Mouse (Mus musculus) limb, embryonic 14.5 days (tissue): ENCODE measurements around the gene Slc19a3. TPM values are rescaled to one million over a fixed set of nuclear protein-coding genes. Genes with fewer than 3 reads are reported as not detected.

ENCODE experiments used
- ATAC-seq: fragments of 200-750 bp; cut with Nextera tagmentation; 2 replicates; pipeline ENCODE4 v1.8.0; 2017; ENCODE audit warnings: low read depth, moderate number of reproducible peaks, moderate TSS enrichment; ENCODE audit not compliant: low FRiP score
- DNase-seq: peaks from one replicate; pipeline ENCODE4 v3.0.0-alpha.2; 2015; ENCODE audit warnings: low spot score
- H3K27ac ChIP-seq: fragments of 300-500 bp; sonication (generic); replicated peaks from 2 replicates; pipeline ENCODE4 v1.5.1; 2014; ENCODE audit warnings: low read depth, mild to moderate bottlenecking, low read length, moderate library complexity, mixed read lengths
- H3K27me3 ChIP-seq: fragments of 300-500 bp; sonication (generic); 2 replicates; pipeline ENCODE4 v1.6.1; 2014; ENCODE audit warnings: low read length, mixed read lengths; ENCODE audit not compliant: control insufficient read depth, insufficient read depth
- H3K36me3 ChIP-seq: fragments of 300-500 bp; sonication (generic); 2 replicates; pipeline ENCODE4 v1.6.1; 2014; ENCODE audit warnings: mild to moderate bottlenecking, low read length, moderate library complexity, mixed read lengths; ENCODE audit not compliant: control insufficient read depth, insufficient read depth
- H3K4me1 ChIP-seq: fragments of 300-500 bp; sonication (generic); 2 replicates; pipeline ENCODE4 v1.6.1; 2014; ENCODE audit warnings: antibody characterized with exemption, low read length, mixed read lengths; ENCODE audit not compliant: control insufficient read depth, insufficient read depth
- H3K4me2 ChIP-seq: fragments of 300-500 bp; sonication (generic); replicated peaks from 2 replicates; pipeline ENCODE4 v1.6.1; 2014; ENCODE audit warnings: low read depth, mild to moderate bottlenecking, low read length, moderate library complexity; ENCODE audit not compliant: severe bottlenecking
- H3K4me3 ChIP-seq: fragments of 300-500 bp; sonication (generic); replicated peaks from 2 replicates; pipeline ENCODE4 v1.5.1; 2014; ENCODE audit warnings: low read length
- H3K9ac ChIP-seq: fragments of 300-500 bp; sonication (generic); 2 replicates; pipeline ENCODE4 v1.6.1; 2014; ENCODE audit warnings: mild to moderate bottlenecking, low read depth, low read length, moderate library complexity; ENCODE audit not compliant: severe bottlenecking
- H3K9me3 ChIP-seq: fragments of 300-500 bp; sonication (generic); 2 replicates; pipeline ENCODE4 v1.6.1; 2016; ENCODE audit warnings: low read length; ENCODE audit not compliant: control insufficient read depth
- POLR2A ChIP-seq: fragments of 200-500 bp; IDR thresholded peaks from 2 replicates; pipeline ENCODE4 v1.8.0; 2012; ENCODE audit warnings: inconsistent platforms, mild to moderate bottlenecking, moderate library complexity, borderline replicate concordance; ENCODE audit not compliant: insufficient read depth, insufficient read length; ENCODE audit errors: extremely low read depth
- WGBS: fragments of 180-500 bp; shearing (Covaris S2); extraction: QIAGEN DNeasy Blood & Tissue Kit; methylation state at CpG from one replicate; pipeline ENCODE4 v1.1.7; 2014; 5-methylcytosine and 5-hydroxymethylcytosine counted together
- polyA plus RNA-seq, 2 experiments: library from polyadenylated mRNA; depleted of rRNA in 1 of 2; stranded (reverse) in 1 of 2; unstranded in 1 of 2; fragments of >200 nt; fragmentation: Nextera tagmentation in 1 of 2; extraction: Ambion mirVana in 1 of 2; gene quantifications; 2 replicates each; pipeline versions ENCODE4 v1.2.1 to v1.2.3; 2012 to 2014

The Slc19a3 gene
- polyA plus RNA-seq, 2 experiments, result 0.54 to 1.2 TPM

DNA sequence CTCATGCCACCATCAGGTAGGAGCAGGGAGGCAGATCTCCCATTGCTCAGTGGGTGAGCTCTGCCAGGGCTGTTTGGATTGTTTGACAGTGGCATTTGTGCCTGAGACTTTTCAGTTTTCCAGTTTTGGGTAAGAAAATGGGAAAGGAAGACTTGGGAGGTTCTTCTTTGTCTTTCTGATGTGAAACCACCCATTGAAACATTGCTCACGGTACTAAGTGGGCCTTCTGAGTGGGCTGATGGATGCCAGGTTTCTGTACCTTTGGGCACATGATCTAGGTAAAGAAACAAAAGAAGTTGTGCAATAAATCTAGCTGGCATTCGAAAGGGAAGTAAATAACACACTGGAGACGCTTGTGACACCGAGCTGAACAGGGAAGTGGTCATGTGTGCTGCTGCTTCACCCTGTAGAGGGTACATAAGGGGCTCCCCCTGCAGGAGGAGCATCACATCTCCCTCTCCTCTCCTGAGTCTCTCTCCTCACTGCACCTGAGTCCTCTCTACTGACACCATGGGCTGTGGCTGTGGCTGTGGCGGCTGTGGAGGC, 6.7 kb upstream of the Slc19a3 start, which contains the start of gene Gm47969:
Gene Gm47969 (plus strand): TSS at position 51 of the 546 bp plus-strand sequence.
- H3K9ac ChIP-seq, result no peak within 1 kb of the TSS
- H3K4me1 ChIP-seq, result no peaks in the 10 kb centered on the region
- no peak for TF ChIP-seq POLR2A
- WGBS, result 78% methylated on average over 5 of the region's 5 CpGs
- no peak within 1 kb of the TSS for H3K27ac ChIP-seq
- no peaks in the 10 kb centered on the region for H3K9me3 ChIP-seq
- no peaks in the 10 kb centered on the region for H3K36me3 ChIP-seq
- DNase-seq (no peak), ATAC-seq (no peak)
- no peak within 1 kb of the TSS for H3K4me2 ChIP-seq
- H3K27me3 ChIP-seq, result no peaks in the 10 kb centered on the region
- H3K4me3 ChIP-seq, result no peak within 1 kb of the TSS

DNA sequence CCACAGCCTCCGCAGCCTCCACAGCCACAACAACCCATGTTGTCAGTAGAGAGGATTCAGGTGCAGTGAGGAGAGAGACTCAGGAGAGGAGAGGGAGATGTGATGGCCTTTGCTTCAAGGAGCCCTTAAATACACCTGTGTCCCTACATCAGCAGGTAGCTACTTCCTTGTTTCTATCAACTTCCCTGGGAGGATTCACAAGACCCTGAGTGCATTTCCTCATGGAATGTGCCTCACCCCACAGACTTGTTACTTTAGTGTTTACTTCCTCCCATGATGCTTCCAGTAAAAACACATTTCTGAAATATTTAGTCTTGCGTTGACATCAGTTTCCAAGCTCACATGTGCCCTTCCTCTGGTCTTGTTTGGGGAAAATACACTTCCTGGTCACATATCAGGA, 4.1 kb upstream of the Slc19a3 start, which contains the start of gene Krtap28-10:
Gene Krtap28-10 (minus strand): TSS at position 101 of the 400 bp plus-strand sequence.
- Histone ChIP-seq H3K27ac (no peak within 1 kb of the TSS), H3K9me3 (no peaks in the 10 kb centered on the region), H3K4me2 (no peak within 1 kb of the TSS), H3K36me3 (no peaks in the 10 kb centered on the region), H3K27me3 (no peaks in the 10 kb centered on the region), H3K9ac (no peak within 1 kb of the TSS), H3K4me1 (no peaks in the 10 kb centered on the region; the same call in 1 of the 2 replicates), H3K4me3 (no peak within 1 kb of the TSS)
- TF ChIP-seq POLR2A, result no peak
- 96% methylated on average over 2 of the region's 2 CpGs for WGBS
- no peak for DNase-seq
- no peak for ATAC-seq

DNA sequence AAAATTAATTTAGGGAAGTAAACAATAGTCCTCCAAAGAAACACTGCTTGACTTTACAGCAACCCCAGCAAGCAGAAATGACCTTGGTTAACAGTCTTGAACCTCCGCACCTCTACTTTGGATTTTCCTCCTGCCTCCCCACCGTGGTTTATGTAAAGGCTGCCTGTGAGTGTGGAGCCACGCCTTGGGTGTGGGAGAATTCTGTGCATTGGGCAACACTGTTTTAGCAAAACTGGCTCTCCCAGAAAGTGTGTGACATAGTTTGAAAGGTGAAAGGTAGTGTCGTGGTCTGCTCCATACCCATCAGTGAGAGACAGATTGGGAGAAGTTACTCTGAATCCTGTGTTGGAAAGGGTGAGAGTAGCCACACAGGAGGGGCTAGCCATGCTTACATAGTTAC, 832 bp upstream of the Slc19a3 start:
- Histone ChIP-seq H3K27me3 (no peaks in the 10 kb centered on the region), H3K4me3 (no peak overlapping the region), H3K4me2 (no peak overlapping the region), H3K4me1 (no peaks in the 10 kb centered on the region; the same call in 1 of the 2 replicates), H3K36me3 (no peaks in the 10 kb centered on the region), H3K9me3 (no peaks in the 10 kb centered on the region), H3K27ac (no peak overlapping the region), H3K9ac (no peak overlapping the region)
- no peak for TF ChIP-seq POLR2A
- ATAC-seq (no peak), DNase-seq (no peak)
- 66% methylated on average over 4 of the region's 4 CpGs for WGBS

GRCm38 (mm10) chr1:83036892-83037667, 1.2 kb downstream of the Slc19a3 start:
- Histone ChIP-seq H3K36me3 (no peaks in the 10 kb centered on the region), H3K27me3 (no peaks in the 10 kb centered on the region), H3K4me3 (no peak overlapping the region), H3K4me1 (no peaks in the 10 kb centered on the region; the same call in 1 of the 2 replicates), H3K27ac (0 out of 2 replicates have a peak overlapping the region, but pooled peaks have one; percentile 10), H3K4me2 (peak overlapping the region; percentile 50), H3K9me3 (no peaks in the 10 kb centered on the region), H3K9ac (no peak overlapping the region)
- no peak for TF ChIP-seq POLR2A
- ATAC-seq (no peak), DNase-seq (no peak)
- WGBS, result 73% methylated on average over 11 of the region's 11 CpGs

DNA sequence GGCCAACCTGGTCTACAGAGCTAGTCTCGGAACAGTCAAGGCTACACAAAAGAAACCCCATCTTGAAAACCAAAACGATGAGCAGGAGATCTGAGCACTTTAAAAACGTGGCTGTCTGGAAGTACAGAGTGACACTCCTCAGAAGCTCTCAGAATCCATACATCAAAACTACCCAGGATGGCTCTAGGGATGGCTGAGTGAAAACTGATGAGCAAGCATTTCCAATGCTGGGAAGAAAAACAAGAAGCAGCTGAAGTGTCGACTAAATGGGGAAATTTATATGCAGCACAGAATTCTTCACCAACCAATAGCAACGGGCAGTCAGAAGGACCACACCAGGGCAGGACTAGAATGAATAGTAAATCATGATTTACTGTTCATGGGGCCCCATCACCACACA, 3.7 kb downstream of the Slc19a3 start:
- Histone ChIP-seq H3K27ac (no peak overlapping the region), H3K4me1 (no peaks in the 10 kb centered on the region; the same call in 1 of the 2 replicates), H3K9ac (no peak overlapping the region), H3K4me2 (no peak overlapping the region), H3K4me3 (no peak overlapping the region), H3K9me3 (no peaks in the 10 kb centered on the region), H3K27me3 (no peaks in the 10 kb centered on the region), H3K36me3 (no peaks in the 10 kb centered on the region)
- ATAC-seq (no peak), DNase-seq (no peak)
- no peak for TF ChIP-seq POLR2A
- WGBS, result 44% methylated on average over 5 of the region's 5 CpGs
